Mouse (Mus musculus): ENCODE data around the gene Evx2.
A peak's percentile ranks its signal among the peaks of the same experiment; 100 is the strongest.

The Evx2 gene

GRCm38 (mm10) chr2:74659507-74660005 is at the start of gene Evx2:
Evx2 (minus strand) TSS chr2:74659557.
- no peak for DNase-seq (ENCODE audit: low spot score in 2 of 2)

- DNase-seq (ENCODE audit: low spot score in 2 of 2): no peak
Measured at GRCm38 (mm10) chr2:74708676-74709075, 49.3 kb upstream of the Evx2 start.

- DNase-seq (ENCODE audit: low spot score in 2 of 2): no peak
Measured at GRCm38 (mm10) chr2:74707599-74707998, 48.2 kb upstream of the Evx2 start.

- no peak for DNase-seq (ENCODE audit: low spot score in 2 of 2)
Measured at GRCm38 (mm10) chr2:74706393-74706960, 47.1 kb upstream of the Evx2 start.

- DNase-seq (ENCODE audit: low spot score in 2 of 2): no peak
Measured at GRCm38 (mm10) chr2:74705467-74706089, 46.2 kb upstream of the Evx2 start.

- DNase-seq (ENCODE audit: low spot score in 2 of 2): no peak
Measured at GRCm38 (mm10) chr2:74704999-74705466, 45.7 kb upstream of the Evx2 start.

- no peak for DNase-seq (ENCODE audit: low spot score in 2 of 2)
Measured at GRCm38 (mm10) chr2:74704393-74704998, 45.1 kb upstream of the Evx2 start, which contains the start of gene Hoxd8. Hoxd8 (plus strand) TSS chr2:74704615.

GRCm38 (mm10) chr2:74703720-74704392 is 44.5 kb upstream of the Evx2 start:
- no peak for DNase-seq (ENCODE audit: low spot score in 2 of 2)

GRCm38 (mm10) chr2:74703317-74703716 is 44.0 kb upstream of the Evx2 start:
- no peak for DNase-seq (ENCODE audit: low spot score in 2 of 2)

GRCm38 (mm10) chr2:74702820-74703219 is 43.5 kb upstream of the Evx2 start:
- DNase-seq (ENCODE audit: low spot score in 2 of 2): no peak

GRCm38 (mm10) chr2:74701949-74702819 is 42.8 kb upstream of the Evx2 start:
- DNase-seq (ENCODE audit: low spot score in 2 of 2): peak in 1 of 2 experiments; percentile 54

GRCm38 (mm10) chr2:74700546-74701112 is 41.3 kb upstream of the Evx2 start:
- DNase-seq (ENCODE audit: low spot score in 2 of 2): no peak

GRCm38 (mm10) chr2:74699664-74700545 is 40.5 kb upstream of the Evx2 start:
- DNase-seq (ENCODE audit: low spot score in 2 of 2): no peak

- no peak for DNase-seq (ENCODE audit: low spot score in 2 of 2)
Measured at GRCm38 (mm10) chr2:74699053-74699430, 39.7 kb upstream of the Evx2 start.

GRCm38 (mm10) chr2:74698201-74699052 is 39.1 kb upstream of the Evx2 start:
- DNase-seq (ENCODE audit: low spot score in 2 of 2): no peak

- DNase-seq (ENCODE audit: low spot score in 2 of 2): peak in 1 of 2 experiments; percentile 61
Measured at GRCm38 (mm10) chr2:74697567-74698121, 38.3 kb upstream of the Evx2 start, which contains the start of gene Hoxd9. Hoxd9 (plus strand) TSS chr2:74697727.

GRCm38 (mm10) chr2:74696442-74697335 is 37.3 kb upstream of the Evx2 start:
- no peak for DNase-seq (ENCODE audit: low spot score in 2 of 2)

All from heart, adult 9 months (tissue).